In genomic region chr17:33597271-33597670, GRCm38 (mm10) we compare ENCODE assay signal across 17 mouse cellular contexts. TPM values are rescaled to one million over a fixed set of nuclear protein-coding genes. Genes with fewer than 3 reads are reported as not detected.
A peak's percentile ranks its signal among the peaks of the same experiment; 100 is the strongest.
DNase-seq lines count a peak whose midpoint lies in the region; ATAC-seq and TF ChIP-seq lines count a peak whose summit lies in the region.
"Had no signal": no experiment of that assay in that cellular context is flagged by ENCODE, and none has a peak within 500 bp of the region (broad histone marks: within the 10 kb centered on the region; RNA-seq: fewer than 3 reads in every experiment).

No protein-coding gene starts in this region.

- peaks cover 3% of the 10 kb centered on the region; the same call in 1 of the 2 replicates for H3K9me3 ChIP-seq in intestine, postnatal 0 days (ENCODE audit: control insufficient read depth)
- no peaks in the 10 kb centered on the region for H3K9me3 ChIP-seq in intestine, embryonic 16.5 days (ENCODE audit: control insufficient read depth, low read length)
- no peaks in the 10 kb centered on the region for H3K9me3 ChIP-seq in kidney, embryonic 15.5 days (replicated peaks)
- 0 out of 2 replicates have a peak, but pooled peaks cover 11% of the 10 kb centered on the region for H3K9me3 ChIP-seq in forebrain, embryonic 12.5 days
- H3K9me3 ChIP-seq: limb, embryonic 10.5 days had no signal

- peak; percentile 24 for DNase-seq in thymus, postnatal 4 days
- DNase-seq in thymus, postnatal 36 days, result no peak
- peak; percentile 68 for DNase-seq in ZHBTc4 (ENCODE audit: low read depth, low spot score)
- DNase-seq in left cerebral cortex, postnatal 10 days (ENCODE audit: extremely low spot score in 1 of 2, low spot score in 2 of 2), result no peak
- DNase-seq: cerebellum, adult 11 months; cerebellum, postnatal 25 days; liver, embryonic 13.5 days; lung, postnatal 14 days; thymus, postnatal 25 days had no signal

- no peaks in the 10 kb centered on the region for H3K36me3 ChIP-seq in intestine, postnatal 0 days (ENCODE audit: control insufficient read depth, insufficient read depth)
- no peaks in the 10 kb centered on the region for H3K36me3 ChIP-seq in intestine, embryonic 16.5 days (ENCODE audit: control insufficient read depth, insufficient read depth, low read length)
- no peaks in the 10 kb centered on the region for H3K36me3 ChIP-seq in kidney, embryonic 15.5 days
- no peaks in the 10 kb centered on the region for H3K36me3 ChIP-seq in forebrain, embryonic 12.5 days (replicated peaks)
- H3K36me3 ChIP-seq: heart, embryonic 13.5 days; limb, embryonic 10.5 days had no signal

- intact Hi-C loops in left cerebral cortex, postnatal 10 days (cut with DNase I), result no loop called here

- H3K4me3 ChIP-seq in intestine, postnatal 0 days (ENCODE audit: low read depth, low read length), result no peak overlapping the region
- no peak overlapping the region for H3K4me3 ChIP-seq in intestine, embryonic 16.5 days (ENCODE audit: low read length)
- H3K4me3 ChIP-seq in kidney, embryonic 15.5 days (replicated peaks), result no peak overlapping the region
- no peak overlapping the region for H3K4me3 ChIP-seq in forebrain, embryonic 12.5 days (replicated peaks)
- H3K4me3 ChIP-seq: heart, embryonic 13.5 days; limb, embryonic 10.5 days; liver, embryonic 13.5 days had no signal

- no peaks in the 10 kb centered on the region for H3K27me3 ChIP-seq in intestine, postnatal 0 days (replicated peaks; ENCODE audit: control insufficient read depth, insufficient read depth, low read length)
- no peaks in the 10 kb centered on the region for H3K27me3 ChIP-seq in intestine, embryonic 16.5 days (replicated peaks; ENCODE audit: control insufficient read depth, insufficient read depth, low read length)
- no peaks in the 10 kb centered on the region for H3K27me3 ChIP-seq in kidney, embryonic 15.5 days
- no peaks in the 10 kb centered on the region for H3K27me3 ChIP-seq in forebrain, embryonic 12.5 days
- H3K27me3 ChIP-seq: heart, embryonic 13.5 days; liver, embryonic 13.5 days had no signal

- no peak overlapping the region for H3K27ac ChIP-seq in intestine, postnatal 0 days (ENCODE audit: low read depth, low read length)
- no peak overlapping the region; the same call in 1 of the 2 replicates for H3K27ac ChIP-seq in intestine, embryonic 16.5 days (ENCODE audit: low read length)
- H3K27ac ChIP-seq in kidney, embryonic 15.5 days, result no peak overlapping the region
- H3K27ac ChIP-seq in forebrain, embryonic 12.5 days, result no peak overlapping the region
- H3K27ac ChIP-seq: heart, embryonic 13.5 days; limb, embryonic 10.5 days; liver, embryonic 13.5 days had no signal

- ATAC-seq in intestine, postnatal 0 days, result no peak
- ATAC-seq in intestine, embryonic 16.5 days, result no peak
- ATAC-seq in kidney, embryonic 15.5 days (replicated peaks; ENCODE audit: low FRiP score), result no peak
- no peak for ATAC-seq in forebrain, embryonic 12.5 days (ENCODE audit: low FRiP score)
- ATAC-seq: forebrain, embryonic 14.5 days had no signal

- no peak overlapping the region for H3K4me2 ChIP-seq in intestine, postnatal 0 days (replicated peaks; ENCODE audit: low read depth)
- H3K4me2 ChIP-seq in intestine, embryonic 16.5 days (ENCODE audit: low read depth, low read length), result no peak overlapping the region
- H3K4me2 ChIP-seq in kidney, embryonic 15.5 days, result no peak overlapping the region
- no peak overlapping the region for H3K4me2 ChIP-seq in forebrain, embryonic 12.5 days
- H3K4me2 ChIP-seq: heart, embryonic 13.5 days; liver, embryonic 13.5 days had no signal

- TF ChIP-seq CTCF in intestine, postnatal 0 days (IDR thresholded peaks at IDR 0.05; ENCODE audit: low read depth), result peak; percentile 40

- H3K9ac ChIP-seq in intestine, postnatal 0 days (ENCODE audit: low read depth, low read length), result no peak overlapping the region
- H3K9ac ChIP-seq in intestine, embryonic 16.5 days (ENCODE audit: low read depth, low read length), result no peak overlapping the region
- no peak overlapping the region for H3K9ac ChIP-seq in kidney, embryonic 15.5 days
- no peak overlapping the region for H3K9ac ChIP-seq in forebrain, embryonic 12.5 days
- H3K9ac ChIP-seq: heart, embryonic 13.5 days; liver, embryonic 13.5 days had no signal

- H3K4me1 ChIP-seq in intestine, postnatal 0 days (replicated peaks; ENCODE audit: control insufficient read depth, insufficient read depth, low read length), result no peaks in the 10 kb centered on the region
- H3K4me1 ChIP-seq in intestine, embryonic 16.5 days (ENCODE audit: control insufficient read depth, insufficient read depth, low read length), result no peaks in the 10 kb centered on the region
- no peaks in the 10 kb centered on the region for H3K4me1 ChIP-seq in kidney, embryonic 15.5 days
- H3K4me1 ChIP-seq in forebrain, embryonic 12.5 days, result no peaks in the 10 kb centered on the region
- H3K4me1 ChIP-seq: heart, embryonic 13.5 days; limb, embryonic 10.5 days; liver, embryonic 13.5 days had no signal

RNA-seq across cellular contexts. Expression of gene Zfp414, which starts 31.6 kb away (rescaled TPM):
- 19.0 and 19.4 TPM in 2 replicates for polyA plus RNA-seq in intestine, postnatal 0 days (2015; fragmentation: Nextera tagmentation; extraction: Ambion mirVana)
- polyA plus RNA-seq in intestine, embryonic 16.5 days (2015; fragmentation: Nextera tagmentation; extraction: Ambion mirVana), result 38.1 and 39.6 TPM in 2 replicates
- 10 to 100 TPM; 46.5 to 47.5 TPM for total RNA-seq in left cerebral cortex, postnatal 10 days (2021)
- 43.4 and 56.6 TPM in 2 replicates for polyA plus RNA-seq in kidney, embryonic 15.5 days (2015; fragmentation: Nextera tagmentation; extraction: Ambion mirVana)
- polyA plus RNA-seq in forebrain, embryonic 12.5 days (2016; fragmentation: Nextera tagmentation; extraction: Ambion mirVana), result 50.6 and 52.7 TPM in 2 replicates

RNA-seq across cellular contexts. Expression of gene Pram1, which starts 40.6 kb away (rescaled TPM):
- 0.25 and 0.39 TPM in 2 replicates for polyA plus RNA-seq in intestine, postnatal 0 days (2015; fragmentation: Nextera tagmentation; extraction: Ambion mirVana)
- 0.60 and 1.1 TPM in 2 replicates for polyA plus RNA-seq in intestine, embryonic 16.5 days (2015; fragmentation: Nextera tagmentation; extraction: Ambion mirVana)
- total RNA-seq in left cerebral cortex, postnatal 10 days (2021), result under 1 TPM; 0.26 to 0.47 TPM
- 0.80 TPM in 1 of 2 replicates, not detected in the other for polyA plus RNA-seq in kidney, embryonic 15.5 days (2015; fragmentation: Nextera tagmentation; extraction: Ambion mirVana)
- polyA plus RNA-seq in forebrain, embryonic 12.5 days (2016; fragmentation: Nextera tagmentation; extraction: Ambion mirVana), result 0.72 and 0.95 TPM in 2 replicates
- total RNA-seq: midbrain, postnatal 0 days had no signal

RNA-seq across cellular contexts. Expression of gene Myo1f, which starts 41.8 kb away (rescaled TPM):
- polyA plus RNA-seq in intestine, postnatal 0 days (2015; fragmentation: Nextera tagmentation; extraction: Ambion mirVana), result 0.94 and 1.2 TPM in 2 replicates
- 3.9 and 4.3 TPM in 2 replicates for polyA plus RNA-seq in intestine, embryonic 16.5 days (2015; fragmentation: Nextera tagmentation; extraction: Ambion mirVana)
- total RNA-seq in left cerebral cortex, postnatal 10 days (2021), result 1 to 10 TPM; 1.4 to 1.8 TPM
- 2.7 and 3.5 TPM in 2 replicates for polyA plus RNA-seq in kidney, embryonic 15.5 days (2015; fragmentation: Nextera tagmentation; extraction: Ambion mirVana)
- 1.7 and 1.8 TPM in 2 replicates for polyA plus RNA-seq in forebrain, embryonic 12.5 days (2016; fragmentation: Nextera tagmentation; extraction: Ambion mirVana)

Comparison
In these comparisons a context has a peak if more than half of its experiments do, and no peak if none do; other contexts are left out.
1. DNase-seq: peak in thymus, postnatal 4 days (single experiment) and ZHBTc4 (single experiment); none in thymus, postnatal 36 days (0 of 2) and left cerebral cortex, postnatal 10 days (0 of 2).